Mouse (Mus musculus): ENCODE measurements at regions not wholly inside any gene's neighbourhood (a gene's known extent, or its start where the extent isn't known, plus 50 kb on each side); places are given as distances from the start of the nearest gene placed in this dataset.
"Not testable (repeated sequence)": the region's sequence is repeated elsewhere in the genome, so short reads cannot be mapped to it uniquely, and the experiment has no call there.

DNA sequence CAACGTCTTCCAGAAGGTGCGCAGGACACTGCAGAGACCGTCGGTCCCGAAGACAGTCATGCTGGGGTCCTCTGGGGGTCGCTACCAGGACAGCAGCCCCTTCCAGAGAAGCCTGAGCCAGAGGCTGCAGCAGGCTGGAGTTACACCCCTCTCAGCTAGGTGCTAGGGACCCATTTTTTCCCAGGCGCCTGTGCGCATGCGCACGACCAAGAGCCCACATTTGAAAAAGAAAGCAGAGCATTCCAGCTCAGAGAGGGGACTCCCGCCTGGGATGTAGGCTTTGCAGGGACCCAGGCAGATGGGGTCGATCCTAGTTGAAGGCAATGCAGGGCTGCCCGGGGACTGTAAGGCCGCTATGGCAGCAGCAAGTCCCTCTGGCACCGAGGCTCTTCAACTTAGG lies 65.6 kb upstream of the Atg7 start:
- not testable (repeated sequence) for TF ChIP-seq POLR2A (IDR thresholded peaks at IDR 0.05; ENCODE audit: low read depth, low read length); CTCF (conservative IDR thresholded peaks at IDR 0.05; ENCODE audit: insufficient read depth, insufficient read length, low read depth, low read length)
